Mouse (Mus musculus) thymus, adult 2 months (tissue): ENCODE results near the gene Ptprg.

Source experiments
- CTCF ChIP-seq: fragments of 200-500 bp; IDR thresholded peaks from 2 replicates; pipeline ENCODE4 v1.5.1; 2012; ENCODE audit warnings: mild to moderate bottlenecking, control low read depth, low read length, moderate library complexity, borderline replicate concordance; ENCODE audit not compliant: control insufficient read depth, poor library complexity, insufficient read depth; ENCODE audit errors: extremely low read depth
- POLR2A ChIP-seq: fragments of 200-500 bp; IDR thresholded peaks from 2 replicates; pipeline ENCODE4 v1.6.1; 2012; ENCODE audit warnings: mild to moderate bottlenecking, low read length, control low read depth, moderate library complexity; ENCODE audit not compliant: control insufficient read depth, poor library complexity, insufficient read depth; ENCODE audit errors: extremely low read depth

DNA sequence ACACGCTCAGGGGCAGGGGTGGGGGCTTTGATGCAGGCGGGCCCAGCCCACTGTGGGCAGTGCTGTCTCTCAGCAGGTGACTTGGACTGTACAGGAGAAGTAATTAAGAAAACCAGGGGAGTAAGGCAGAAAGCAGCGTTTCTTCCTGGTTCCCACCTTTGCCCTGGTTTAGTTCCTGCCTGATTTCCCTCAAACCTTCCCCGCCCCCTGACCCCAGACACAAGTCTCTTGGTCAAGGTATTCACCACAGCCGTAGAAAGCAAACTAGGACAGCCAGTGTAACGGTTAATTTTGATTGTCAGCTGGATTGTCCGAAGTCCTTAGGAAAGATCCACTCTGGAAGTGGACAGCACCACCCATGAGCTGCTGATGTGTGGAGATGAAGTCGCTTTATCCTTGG lies 614.3 kb downstream of the Ptprg start:
- TF ChIP-seq CTCF (no peak), POLR2A (no peak)
